Mouse (Mus musculus) frontal cortex, postnatal 14 days (tissue): ENCODE data around the gene Acot7.

Experiments used
- DNase-seq, 2 experiments: peaks; one replicate each; pipeline ENCODE4 v3.0.0; 2022; ENCODE audit warnings: low spot score in 2 of 2

Gene Acot7

GRCm38 (mm10) chr4:152273621-152274236 is 95.8 kb downstream of the Acot7 start, which contains the start of gene Gpr153:
TSS of gene Gpr153 (plus strand) at chr4:152274232.
- no peak for DNase-seq

- DNase-seq: no peak
These were observed 96.8 kb downstream of the Acot7 start for GRCm38 (mm10) chr4:152274681-152275131.

- DNase-seq: no peak
These were observed 98.7 kb downstream of the Acot7 start for GRCm38 (mm10) chr4:152276389-152277347.

- no peak for DNase-seq
These were observed 100.0 kb downstream of the Acot7 start for GRCm38 (mm10) chr4:152277916-152278315.

GRCm38 (mm10) chr4:152278986-152279385 is 101.1 kb downstream of the Acot7 start:
- DNase-seq: no peak

- no peak for DNase-seq
These were observed 103.7 kb downstream of the Acot7 start for GRCm38 (mm10) chr4:152281601-152282000.

GRCm38 (mm10) chr4:152282721-152283120 is 104.8 kb downstream of the Acot7 start:
- DNase-seq: no peak

- peak; percentile 73 to 78 for DNase-seq
These were observed 105.4 kb downstream of the Acot7 start for GRCm38 (mm10) chr4:152283186-152283950.

GRCm38 (mm10) chr4:152285505-152285904 is 107.6 kb downstream of the Acot7 start:
- no peak for DNase-seq

GRCm38 (mm10) chr4:152286183-152286582 is 108.2 kb downstream of the Acot7 start:
- no peak for DNase-seq

- DNase-seq: no peak
These were observed 109.0 kb downstream of the Acot7 start for GRCm38 (mm10) chr4:152286887-152287286.

GRCm38 (mm10) chr4:152287317-152288120 is 109.6 kb downstream of the Acot7 start:
- DNase-seq: no peak

GRCm38 (mm10) chr4:152288398-152288945 is 110.5 kb downstream of the Acot7 start:
- DNase-seq: no peak

GRCm38 (mm10) chr4:152290385-152290784 is 112.5 kb downstream of the Acot7 start:
- no peak for DNase-seq

GRCm38 (mm10) chr4:152290991-152291390 is 113.1 kb downstream of the Acot7 start:
- DNase-seq: no peak

- DNase-seq: no peak
These were observed 113.6 kb downstream of the Acot7 start, which contains the start of gene Hes3 for GRCm38 (mm10) chr4:152291562-152291961. TSS of gene Hes3 (minus strand) at chr4:152291662.

GRCm38 (mm10) chr4:152292102-152292765 is 114.3 kb downstream of the Acot7 start:
- no peak for DNase-seq

- DNase-seq: no peak
These were observed 116.4 kb downstream of the Acot7 start for GRCm38 (mm10) chr4:152294188-152294929.

GRCm38 (mm10) chr4:152295916-152296315 is 118.0 kb downstream of the Acot7 start:
- DNase-seq: no peak
